Comparison of ENCODE assay signal across 16 mouse cellular contexts in genomic region chr17:80754589-80754988, GRCm38 (mm10). TPM values are rescaled to one million over a fixed set of nuclear protein-coding genes. Genes with fewer than 3 reads are reported as not detected.
DNase-seq lines count a peak whose midpoint lies in the region; ATAC-seq and TF ChIP-seq lines count a peak whose summit lies in the region.
"Had no signal": no experiment of that assay in that cellular context is flagged by ENCODE, and none has a peak within 500 bp of the region (broad histone marks: within the 10 kb centered on the region; RNA-seq: fewer than 3 reads in every experiment).

No protein-coding gene starts in this region.

- TF ChIP-seq CTCF in gastrocnemius, adult 2 months (IDR thresholded peaks at IDR 0.05), result no peak
- no peak for TF ChIP-seq CTCF in kidney, postnatal 0 days (IDR thresholded peaks at IDR 0.05; ENCODE audit: low read depth)

- H3K36me3 ChIP-seq in kidney, postnatal 0 days (ENCODE audit: insufficient read depth, low read length), result no peaks in the 10 kb centered on the region
- no peaks in the 10 kb centered on the region for H3K36me3 ChIP-seq in intestine, embryonic 15.5 days
- H3K36me3 ChIP-seq: liver, embryonic 13.5 days had no signal

- H3K9ac ChIP-seq in kidney, postnatal 0 days (ENCODE audit: low read depth, low read length), result no peak overlapping the region
- H3K9ac ChIP-seq in intestine, embryonic 15.5 days, result no peak overlapping the region
- H3K9ac ChIP-seq: forebrain, postnatal 0 days; liver, embryonic 13.5 days had no signal

- WGBS in kidney, postnatal 0 days, result 25% methylated on average over 8 of the region's 8 CpGs
- WGBS in intestine, embryonic 15.5 days, result 34% methylated on average over 8 of the region's 8 CpGs

- H3K9me3 ChIP-seq in kidney, postnatal 0 days (replicated peaks; ENCODE audit: low read length), result no peaks in the 10 kb centered on the region
- no peaks in the 10 kb centered on the region for H3K9me3 ChIP-seq in intestine, embryonic 15.5 days
- H3K9me3 ChIP-seq: liver, embryonic 13.5 days had no signal

- intact Hi-C loops in gastrocnemius, adult 2 months (cut with DNase I), result no loop called here

- no peak for ATAC-seq in kidney, postnatal 0 days (replicated peaks; ENCODE audit: low FRiP score, low read depth)
- 0 out of 2 replicates have a peak, but pooled peaks have one; percentile 54 for ATAC-seq in intestine, embryonic 15.5 days
- no peak for ATAC-seq in megakaryocyte, adult 5-6 weeks (ENCODE audit: poor library complexity, severe bottlenecking)
- ATAC-seq: forebrain, postnatal 0 days; hindbrain, postnatal 0 days had no signal

- DNase-seq in gastrocnemius, adult 2 months, result no peak
- no peak for DNase-seq in gastrocnemius, postnatal 10 days
- DNase-seq in kidney, postnatal 0 days (ENCODE audit: low spot score), result peak; percentile 11
- no peak for DNase-seq in kidney, postnatal 4 days
- peak; percentile 5 for DNase-seq in 416B (ENCODE audit: low read depth)
- no peak for DNase-seq in ovary, adult 18-20 months (ENCODE audit: low spot score)
- DNase-seq: forebrain, postnatal 0 days; gastrocnemius, postnatal 36 days; heart, postnatal 14 days; liver, embryonic 13.5 days; spleen, adult 18-20 months; thymus, adult 2 months had no signal

- no peak overlapping the region for H3K4me2 ChIP-seq in kidney, postnatal 0 days (ENCODE audit: low read length)
- no peak overlapping the region for H3K4me2 ChIP-seq in intestine, embryonic 15.5 days (replicated peaks)
- H3K4me2 ChIP-seq: liver, embryonic 13.5 days had no signal

- peaks cover 6% of the 10 kb centered on the region for H3K4me1 ChIP-seq in kidney, postnatal 0 days (replicated peaks; ENCODE audit: insufficient read depth, low read length)
- H3K4me1 ChIP-seq in intestine, embryonic 15.5 days (replicated peaks), result 0 out of 2 replicates have a peak, but pooled peaks cover 5% of the 10 kb centered on the region
- H3K4me1 ChIP-seq: liver, embryonic 13.5 days; megakaryocyte, embryonic 14.5 days had no signal

- peak overlapping the region; percentile 2 for H3K27ac ChIP-seq in gastrocnemius, adult 2 months
- no peak overlapping the region; the same call in 1 of the 2 replicates for H3K27ac ChIP-seq in kidney, postnatal 0 days
- no peak overlapping the region for H3K27ac ChIP-seq in intestine, embryonic 15.5 days
- H3K27ac ChIP-seq: hindbrain, postnatal 0 days; liver, embryonic 13.5 days had no signal

- no peaks in the 10 kb centered on the region for H3K27me3 ChIP-seq in kidney, postnatal 0 days (ENCODE audit: insufficient read depth, low read length)
- H3K27me3 ChIP-seq in intestine, embryonic 15.5 days (replicated peaks), result no peaks in the 10 kb centered on the region
- H3K27me3 ChIP-seq: liver, embryonic 13.5 days had no signal

- no peak overlapping the region for H3K4me3 ChIP-seq in gastrocnemius, adult 2 months
- H3K4me3 ChIP-seq in kidney, postnatal 0 days (replicated peaks; ENCODE audit: low read depth, low read length), result no peak overlapping the region
- H3K4me3 ChIP-seq in intestine, embryonic 15.5 days (replicated peaks), result no peak overlapping the region
- H3K4me3 ChIP-seq: liver, embryonic 13.5 days; megakaryocyte, embryonic 14.5 days had no signal

RNA-seq across cellular contexts. Expression of gene Map4k3, which starts 26.3 kb away (rescaled TPM):
- 10 to 100 TPM; 11.9 to 17.5 TPM for total RNA-seq in gastrocnemius, adult 2 months (2021)
- 10 to 100 TPM; 21.8 to 28.5 TPM for total RNA-seq in gastrocnemius, postnatal 10 days (2021)
- polyA plus RNA-seq in kidney, postnatal 0 days (2015; fragmentation: Nextera tagmentation; extraction: Ambion mirVana), result 27.5 and 29.9 TPM in 2 replicates
- polyA plus RNA-seq in intestine, embryonic 15.5 days (2015; fragmentation: Nextera tagmentation; extraction: Ambion mirVana), result 23.5 and 24.1 TPM in 2 replicates
- 7.6 and 7.9 TPM in 2 replicates for total RNA-seq in megakaryocyte, adult 5-6 weeks (2015)
- total RNA-seq in megakaryocyte, adult 5-6 weeks (2017), result 5.6 and 8.6 TPM in 2 replicates

Comparison
In these comparisons a context has a peak if more than half of its experiments do, and no peak if none do; other contexts are left out.
1. DNase-seq: peak in kidney, postnatal 0 days (single experiment) and 416B (single experiment); none in gastrocnemius, adult 2 months (single experiment), gastrocnemius, postnatal 10 days (single experiment), kidney, postnatal 4 days (0 of 2) and ovary, adult 18-20 months (single experiment).